Mouse (Mus musculus) limb, embryonic 11.5 days (tissue): ENCODE results near the gene Gm10799. TPM values are rescaled to one million over a fixed set of nuclear protein-coding genes. Genes with fewer than 3 reads are reported as not detected.
"Not testable (repeated sequence)": the region's sequence is repeated elsewhere in the genome, so short reads cannot be mapped to it uniquely, and the experiment has no call there.

Experiments used
- ATAC-seq: fragments of 200-750 bp; cut with Nextera tagmentation; 2 replicates; pipeline ENCODE4 v1.8.0; 2017; ENCODE audit warnings: low read depth; ENCODE audit not compliant: insufficient number of reproducible peaks, low FRiP score, low TSS enrichment
- DNase-seq: peaks from one replicate; pipeline ENCODE4 v3.0.0-alpha.2; 2015; ENCODE audit warnings: low spot score
- H3K27ac ChIP-seq: fragments of 300-500 bp; sonication (generic); replicated peaks from 2 replicates; pipeline ENCODE4 v1.5.1; 2014; ENCODE audit warnings: low read depth, mild to moderate bottlenecking, low read length
- H3K27me3 ChIP-seq: fragments of 300-500 bp; sonication (generic); 2 replicates; pipeline ENCODE4 v1.6.1; 2014; ENCODE audit warnings: mild to moderate bottlenecking, low read length, mixed read lengths; ENCODE audit not compliant: control insufficient read depth, insufficient read depth
- H3K36me3 ChIP-seq: fragments of 300-500 bp; sonication (generic); 2 replicates; pipeline ENCODE4 v1.6.1; 2014; ENCODE audit warnings: mild to moderate bottlenecking, low read length, moderate library complexity, mixed read lengths; ENCODE audit not compliant: control insufficient read depth, insufficient read depth
- H3K4me1 ChIP-seq: fragments of 300-500 bp; sonication (generic); 2 replicates; pipeline ENCODE4 v1.6.1; 2014; ENCODE audit warnings: low read length, mixed read lengths; ENCODE audit not compliant: control insufficient read depth, insufficient read depth
- H3K4me2 ChIP-seq: fragments of 300-500 bp; sonication (generic); 2 replicates; pipeline ENCODE4 v1.6.1; 2014; ENCODE audit warnings: low read depth, mild to moderate bottlenecking, moderate library complexity; ENCODE audit not compliant: severe bottlenecking
- H3K4me3 ChIP-seq: fragments of 300-500 bp; sonication (generic); 2 replicates; pipeline ENCODE4 v1.5.1; 2014; ENCODE audit warnings: low read depth, low read length
- H3K9ac ChIP-seq: fragments of 300-500 bp; sonication (generic); 2 replicates; pipeline ENCODE4 v1.6.1; 2014; ENCODE audit warnings: mild to moderate bottlenecking, low read length
- H3K9me3 ChIP-seq: fragments of 300-500 bp; sonication (generic); 2 replicates; pipeline ENCODE4 v1.6.1; 2016; ENCODE audit warnings: low read length; ENCODE audit not compliant: control insufficient read depth
- WGBS: fragments of 180-500 bp; shearing (Covaris S2); extraction: QIAGEN DNeasy Blood & Tissue Kit; methylation state at CpG from one replicate; pipeline ENCODE4 v1.1.7; 2014; 5-methylcytosine and 5-hydroxymethylcytosine counted together
- polyA plus RNA-seq: library from polyadenylated mRNA; unstranded; fragments of >200 nt; fragmentation: Nextera tagmentation; extraction: Ambion mirVana; gene quantifications from 2 replicates; pipeline ENCODE4 v1.2.1, GENCODE M21; 2014

The Gm10799 gene
- polyA plus RNA-seq, 1 experiment from 2014 or later, result not detected

GRCm38 (mm10) chr2:104087562-104087961 is 19.2 kb upstream of the Gm10799 start:
- not testable (repeated sequence) for H3K27ac ChIP-seq, H3K36me3 ChIP-seq, H3K9ac ChIP-seq, DNase-seq, H3K9me3 ChIP-seq, ATAC-seq, H3K4me3 ChIP-seq, H3K27me3 ChIP-seq, H3K4me2 ChIP-seq, H3K4me1 ChIP-seq
- 95% methylated on average over 1 of the region's 1 CpGs for whole genome bisulfite sequencing

- not testable (repeated sequence) for H3K36me3 ChIP-seq, H3K27ac ChIP-seq, H3K4me2 ChIP-seq, H3K4me3 ChIP-seq, ATAC-seq, H3K9me3 ChIP-seq, H3K27me3 ChIP-seq, H3K9ac ChIP-seq, DNase-seq, H3K4me1 ChIP-seq
These were observed 15.7 kb upstream of the Gm10799 start for GRCm38 (mm10) chr2:104084027-104084426.

GRCm38 (mm10) chr2:104082474-104082873 is 14.1 kb upstream of the Gm10799 start:
- Histone ChIP-seq H3K9me3 (no peaks in the 10 kb centered on the region), H3K27me3 (no peaks in the 10 kb centered on the region), H3K4me3 (no peak overlapping the region), H3K9ac (no peak overlapping the region), H3K36me3 (no peaks in the 10 kb centered on the region), H3K4me2 (no peak overlapping the region), H3K4me1 (no peaks in the 10 kb centered on the region), H3K27ac (no peak overlapping the region)
- ATAC-seq, result no peak
- no peak for DNase-seq

GRCm38 (mm10) chr2:104081436-104082050 is 13.2 kb upstream of the Gm10799 start:
- not testable (repeated sequence) for H3K4me1 ChIP-seq, H3K4me2 ChIP-seq, H3K27me3 ChIP-seq, H3K9ac ChIP-seq, H3K36me3 ChIP-seq, H3K4me3 ChIP-seq, H3K9me3 ChIP-seq, ATAC-seq, H3K27ac ChIP-seq, DNase-seq
- WGBS, result no CpG with 5 or more reads among the region's 1 CpGs

GRCm38 (mm10) chr2:104078285-104078684 is 9.9 kb upstream of the Gm10799 start:
- ATAC-seq, H3K27ac ChIP-seq, H3K9ac ChIP-seq, H3K9me3 ChIP-seq, H3K4me2 ChIP-seq, H3K27me3 ChIP-seq, H3K4me1 ChIP-seq, H3K4me3 ChIP-seq, DNase-seq, H3K36me3 ChIP-seq: not testable (repeated sequence)
- WGBS, result 73% methylated on average over 5 of the region's 5 CpGs

GRCm38 (mm10) chr2:104069704-104070185 is 1.4 kb upstream of the Gm10799 start, which contains the start of gene Cd59b:
Gene Cd59b, plus strand, starts transcription at chr2:104069849.
- H3K27me3 ChIP-seq, result no peaks in the 10 kb centered on the region
- H3K27ac ChIP-seq, result no peak within 1 kb of the TSS
- ATAC-seq (peak; percentile 89), DNase-seq (peak; percentile 78)
- H3K4me3 ChIP-seq, result peak within 1 kb of the TSS; percentile 31
- H3K4me2 ChIP-seq, result peak within 1 kb of the TSS; percentile 51
- peak within 1 kb of the TSS; percentile 36 for H3K9ac ChIP-seq
- H3K36me3 ChIP-seq, result no peaks in the 10 kb centered on the region
- no peaks in the 10 kb centered on the region for H3K9me3 ChIP-seq
- H3K4me1 ChIP-seq, result no peaks in the 10 kb centered on the region
- WGBS, result 2% methylated on average over 13 of the region's 13 CpGs

- H3K4me2 ChIP-seq, DNase-seq, H3K27me3 ChIP-seq, H3K9me3 ChIP-seq, H3K36me3 ChIP-seq, H3K4me3 ChIP-seq, H3K4me1 ChIP-seq, H3K9ac ChIP-seq, ATAC-seq, H3K27ac ChIP-seq: not testable (repeated sequence)
- 92% methylated on average over 6 of the region's 6 CpGs for WGBS
These were observed 2.8 kb downstream of the Gm10799 start, which contains the start of gene Gm10912 for GRCm38 (mm10) chr2:104065526-104065925. Gene Gm10912, plus strand, starts transcription at chr2:104065826.

- no peaks in the 10 kb centered on the region for H3K27me3 ChIP-seq
- no peak overlapping the region for H3K4me3 ChIP-seq
- no peak overlapping the region for H3K9ac ChIP-seq
- no peak overlapping the region for H3K4me2 ChIP-seq
- no peaks in the 10 kb centered on the region for H3K9me3 ChIP-seq
- H3K27ac ChIP-seq, result no peak overlapping the region
- WGBS, result 84% methylated on average over 2 of the region's 2 CpGs
- H3K36me3 ChIP-seq, result peaks cover 6% of the 10 kb centered on the region; the same call in 1 of the 2 replicates
- ATAC-seq, result no peak
- no peak for DNase-seq
- no peaks in the 10 kb centered on the region for H3K4me1 ChIP-seq
These were observed 4.2 kb downstream of the Gm10799 start for GRCm38 (mm10) chr2:104064152-104064551.

- H3K27ac ChIP-seq, result no peak overlapping the region
These were observed 5.7 kb downstream of the Gm10799 start for GRCm38 (mm10) chr2:104062665-104063064.

More at GRCm38 (mm10) chr2:104062665-104063064, 5.7 kb downstream of the Gm10799 start:
- no peaks in the 10 kb centered on the region for H3K9me3 ChIP-seq
- no peak for DNase-seq
- H3K4me3 ChIP-seq, result no peak overlapping the region
- no peak for ATAC-seq
- peaks cover 10% of the 10 kb centered on the region; the same call in 1 of the 2 replicates for H3K36me3 ChIP-seq
- H3K4me1 ChIP-seq, result no peaks in the 10 kb centered on the region
- no peak overlapping the region for H3K4me2 ChIP-seq
- H3K27me3 ChIP-seq, result no peaks in the 10 kb centered on the region
- H3K9ac ChIP-seq, result no peak overlapping the region
